Mouse (Mus musculus) kidney, postnatal 14 days (tissue): Measurements from ENCODE around the gene Tial1.
A peak's percentile ranks its signal among the peaks of the same experiment; 100 is the strongest.

ENCODE experiments used
- DNase-seq: peaks from one replicate; pipeline ENCODE4 v3.0.0; 2022; ENCODE audit warnings: mixed read lengths

Gene Tial1

DNA sequence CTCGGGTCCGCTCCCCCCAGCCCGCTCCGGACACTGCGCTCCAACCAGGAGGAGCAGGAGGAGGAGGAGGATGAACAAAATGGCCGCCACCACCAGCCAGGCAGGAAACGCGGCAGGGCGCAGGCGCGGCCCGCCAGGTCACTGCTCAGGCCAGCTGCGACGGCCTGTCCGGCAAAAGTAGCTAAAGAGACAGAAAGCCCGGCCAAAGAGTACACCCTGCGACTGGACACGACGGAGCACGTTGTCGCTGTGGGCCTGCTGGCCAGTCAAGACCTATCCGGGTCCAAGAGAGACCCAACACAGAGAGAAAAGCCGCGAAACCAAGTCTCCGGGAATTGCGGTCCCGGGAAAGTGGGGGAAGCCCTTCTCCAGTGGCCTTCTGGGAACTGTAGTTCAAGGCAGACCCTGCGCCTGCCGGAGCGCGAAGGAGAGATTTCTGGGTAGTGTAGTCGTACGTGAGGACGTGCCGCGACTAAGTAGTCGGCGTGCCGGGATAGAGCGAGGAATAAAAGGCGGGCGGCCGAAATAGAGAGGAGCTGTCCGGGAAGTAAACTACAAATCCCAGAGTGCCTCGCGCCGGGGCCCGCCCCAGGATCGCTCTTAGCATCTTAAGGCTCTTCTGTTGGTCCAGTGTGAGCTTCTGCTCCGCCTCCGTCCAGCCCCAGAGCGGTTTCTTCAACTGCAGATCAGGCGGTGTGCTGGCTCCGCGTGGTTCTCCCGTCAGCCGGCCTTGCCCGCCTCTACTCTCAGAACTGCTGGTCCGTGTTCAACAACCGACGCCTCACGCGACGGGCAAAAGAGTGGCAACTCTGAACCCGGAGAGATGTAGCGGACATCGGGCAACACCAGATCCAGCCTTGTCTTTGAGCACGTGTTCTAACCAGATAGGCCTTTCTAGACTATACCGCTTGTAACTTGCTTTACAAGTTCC lies at the start of gene Tial1:
Tial1 (minus strand) TSS at position 433 of the 931 bp plus-strand sequence.
- DNase-seq = peak; percentile 99

DNA sequence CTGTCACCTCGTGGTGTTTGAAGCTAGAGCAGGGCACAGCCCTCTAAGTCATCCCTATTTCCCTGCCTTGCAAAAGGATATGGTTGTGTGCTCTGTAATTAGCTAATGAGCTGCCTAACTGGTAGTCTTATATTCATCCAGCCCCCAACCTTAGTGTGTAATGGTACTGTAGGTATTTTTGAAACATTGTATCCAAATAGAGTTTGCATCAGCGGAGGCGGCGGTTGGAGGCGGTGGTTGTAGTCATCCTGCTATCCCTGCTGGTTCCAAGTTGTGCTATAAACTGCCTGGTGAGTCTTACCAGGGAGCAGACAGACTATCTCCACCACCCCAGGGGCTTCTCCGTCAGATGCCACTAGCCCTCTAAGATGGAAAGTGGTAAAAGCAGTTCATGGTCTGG lies 42.6 kb upstream of the Tial1 start:
- DNase-seq = no peak

DNA sequence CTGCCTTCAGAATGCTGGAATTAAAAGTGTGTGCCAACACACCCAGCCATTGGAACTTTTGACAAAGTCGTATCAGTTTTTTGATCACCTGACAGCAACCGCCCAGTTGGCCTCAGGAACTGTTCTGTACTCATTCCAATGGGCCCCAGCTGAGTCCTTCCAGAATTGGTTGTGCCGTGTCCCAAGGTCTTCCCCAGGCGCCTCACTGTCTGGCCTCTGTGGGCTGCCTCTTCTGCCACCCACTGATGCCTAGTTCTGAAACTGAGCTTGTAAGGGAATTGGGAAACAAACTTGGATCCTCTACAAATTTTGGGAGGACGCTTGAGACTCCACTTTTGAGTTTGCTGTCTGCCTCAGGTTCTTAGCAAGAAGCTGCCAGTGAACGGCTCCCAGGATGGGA lies 38.3 kb upstream of the Tial1 start:
- DNase-seq = no peak

DNA sequence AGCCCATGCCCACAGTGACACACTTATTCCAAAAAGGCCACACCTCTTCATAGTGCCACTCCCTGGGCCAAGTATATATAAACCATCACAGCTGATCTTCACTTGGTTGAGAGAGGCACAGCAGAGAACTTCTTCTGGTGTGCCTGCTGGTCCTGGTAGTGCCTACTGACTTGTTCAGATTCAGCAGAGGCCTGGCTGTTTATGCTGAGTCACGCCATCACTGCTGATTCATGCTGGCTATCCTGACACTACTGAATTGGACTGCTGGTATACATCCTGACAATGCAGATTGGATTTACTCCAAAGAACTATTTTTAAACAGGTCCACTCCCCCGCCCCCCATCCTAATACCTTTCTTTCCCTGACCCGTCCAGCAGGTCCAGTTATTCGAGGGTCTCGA lies 33.0 kb upstream of the Tial1 start:
- no peak for DNase-seq

DNA sequence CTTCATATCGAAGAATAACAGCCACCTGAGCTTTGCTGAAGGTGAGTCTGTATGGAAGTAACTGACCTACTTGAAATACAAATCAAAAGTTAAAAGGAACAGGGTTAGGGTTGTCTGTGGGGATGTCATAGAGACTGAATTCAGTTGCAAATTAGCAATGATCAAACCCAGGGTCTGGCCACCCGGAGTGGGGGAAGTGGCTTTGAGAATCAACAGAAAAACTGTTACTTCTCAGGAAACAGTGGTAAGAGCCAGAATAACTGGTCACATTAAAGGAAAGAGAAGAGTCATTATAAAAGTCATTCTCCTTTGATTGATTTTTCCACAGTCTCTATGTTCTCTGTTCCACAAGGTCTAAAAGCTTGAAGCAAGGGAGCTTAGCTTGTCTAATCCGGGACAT lies 27.5 kb upstream of the Tial1 start:
- DNase-seq = no peak

DNA sequence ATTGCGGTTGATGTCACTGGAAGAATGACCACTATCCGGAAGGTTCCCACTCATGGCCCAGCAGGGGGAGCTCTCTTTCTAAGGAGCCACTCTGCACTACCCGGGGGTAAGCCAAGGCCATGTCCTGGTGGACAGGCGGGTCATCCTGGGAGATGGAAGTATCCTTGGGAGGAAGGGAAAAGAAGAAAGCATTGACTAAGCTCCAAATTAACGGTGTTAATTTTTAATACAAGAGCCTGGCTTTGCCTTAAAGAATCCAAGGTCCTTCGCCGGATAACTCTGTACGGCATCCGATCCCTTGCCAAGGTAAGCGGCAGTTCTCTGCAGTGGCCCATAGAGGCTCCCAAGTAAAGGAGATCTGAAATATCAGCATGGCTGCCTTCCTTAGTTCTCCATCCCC lies 12.8 kb upstream of the Tial1 start:
- peak; percentile 88 for DNase-seq

DNA sequence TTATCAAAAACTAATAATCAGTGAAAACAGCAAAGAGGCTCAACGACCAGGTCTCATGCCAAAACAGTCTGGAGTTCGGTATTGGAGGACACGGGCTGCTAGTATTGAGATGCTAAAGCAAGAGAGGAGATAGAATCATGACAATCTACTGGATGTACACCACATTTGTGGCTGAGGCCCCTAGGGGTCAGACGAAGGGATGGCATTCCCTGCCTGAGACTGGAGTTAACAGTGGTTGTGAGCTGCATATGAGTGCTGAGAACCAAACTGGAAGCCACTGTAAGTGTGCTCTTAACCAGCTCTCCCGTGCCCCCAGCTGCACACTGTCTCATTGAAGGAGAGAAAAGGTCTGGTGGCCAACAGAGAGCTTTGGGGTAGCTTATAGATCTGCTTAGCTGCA lies 889 bp upstream of the Tial1 start:
- DNase-seq = no peak

DNA sequence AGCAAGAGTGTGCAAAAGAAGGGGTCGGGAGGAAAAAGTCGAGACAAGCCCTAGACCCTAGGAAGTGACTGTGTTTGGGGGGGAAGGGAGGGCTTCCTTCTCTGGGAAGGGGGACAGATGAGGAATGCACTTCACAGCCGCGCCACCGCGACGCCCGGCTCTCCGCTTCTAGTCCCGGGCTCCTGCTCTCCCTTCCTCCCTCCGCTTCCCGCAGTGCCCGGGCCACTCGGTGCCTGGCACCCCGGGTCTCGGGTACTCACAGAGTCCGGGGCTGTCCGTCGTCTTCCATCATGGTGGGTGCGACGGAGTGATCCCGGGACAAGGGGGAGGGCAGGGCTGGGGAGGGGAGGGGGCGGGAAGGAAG lies 670 bp downstream of the Tial1 start:
- DNase-seq = no peak

DNA sequence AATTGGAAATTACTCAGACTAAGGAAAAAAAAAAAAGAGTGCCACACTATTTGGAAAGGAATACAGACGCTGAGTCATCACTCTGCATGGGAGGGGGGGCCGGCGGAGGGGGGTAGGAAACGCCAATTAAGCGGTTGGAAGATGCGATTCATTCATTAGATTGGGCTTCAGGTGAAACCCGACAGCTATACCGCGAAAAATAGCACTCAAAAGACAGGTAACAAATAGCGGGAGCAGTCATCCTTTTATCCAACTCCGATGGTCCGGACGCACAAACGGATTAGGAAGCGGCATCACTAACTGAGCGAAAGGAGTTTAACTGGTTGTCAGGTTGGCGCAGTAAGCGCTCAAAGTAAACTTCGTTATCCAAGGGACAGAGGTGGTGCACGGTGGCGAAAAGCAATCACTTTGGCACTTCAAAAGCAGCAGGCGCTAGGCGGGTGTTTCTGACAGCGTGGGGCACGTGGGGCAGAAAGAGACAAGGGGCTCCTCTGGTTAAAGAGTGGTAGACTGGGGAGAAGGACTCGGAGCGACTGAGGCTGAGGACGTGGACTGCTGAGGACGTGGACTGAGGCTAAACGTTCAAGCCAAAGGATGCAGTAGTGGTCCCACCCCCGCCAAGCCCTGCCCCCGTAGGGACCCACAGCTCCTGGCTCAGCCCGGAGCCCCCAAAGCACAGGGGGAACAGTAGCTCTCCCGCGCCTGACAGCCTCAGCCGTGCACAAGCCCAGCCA lies 1.2 kb downstream of the Tial1 start:
- DNase-seq = peak; percentile 35

DNA sequence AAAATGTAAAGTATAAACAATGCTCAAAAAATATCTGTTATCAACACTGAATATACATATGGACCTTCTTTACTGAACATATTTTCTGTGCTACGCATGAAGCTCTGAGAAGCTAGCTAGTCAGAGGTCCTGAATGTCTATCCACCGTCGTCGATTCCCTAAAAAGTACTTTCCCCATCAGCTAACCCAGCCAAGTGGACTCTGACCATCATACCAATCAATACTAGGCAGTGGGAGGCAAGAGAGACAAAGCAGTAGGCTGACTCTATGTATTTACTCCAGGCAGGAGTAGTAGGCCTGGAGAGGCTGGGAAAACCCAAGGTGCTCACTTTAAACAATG lies 1.8 kb downstream of the Tial1 start:
- DNase-seq = no peak

DNA sequence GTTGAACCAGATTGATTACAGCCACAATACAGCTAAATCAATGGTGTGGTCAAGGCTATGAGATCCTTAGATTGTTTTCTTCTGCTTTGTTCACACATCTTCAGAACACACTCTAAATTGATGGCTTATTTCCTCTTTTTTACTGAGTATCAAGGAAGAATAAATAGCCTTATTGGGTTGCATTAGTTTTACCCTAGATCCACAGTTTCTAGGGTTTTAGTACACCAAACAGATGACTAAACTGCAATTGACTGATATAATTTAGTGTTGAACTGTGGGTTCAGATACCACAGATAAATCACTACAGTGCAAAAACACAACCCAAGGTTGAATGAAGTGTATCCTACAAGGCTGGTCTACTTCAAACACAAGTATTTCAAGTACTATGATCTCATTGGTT lies 3.5 kb downstream of the Tial1 start:
- no peak for DNase-seq

DNA sequence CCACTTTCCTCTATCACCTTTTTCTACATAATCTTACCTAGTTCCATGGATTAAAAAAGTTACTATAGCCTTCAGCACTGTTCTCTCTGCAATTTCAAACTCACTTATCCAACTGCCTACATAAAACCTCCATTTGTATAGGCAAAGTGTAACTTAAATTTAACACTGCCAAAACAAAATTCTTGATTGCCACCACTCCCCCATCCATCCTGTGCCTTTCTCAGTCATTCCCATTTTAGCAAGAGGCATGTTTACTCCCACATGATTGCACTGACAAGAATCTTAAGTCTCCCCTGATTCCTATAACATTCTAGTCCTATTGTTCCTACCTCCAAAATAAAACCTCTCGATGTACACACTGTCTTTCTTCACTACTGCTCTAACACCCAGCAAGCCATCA lies 8.8 kb downstream of the Tial1 start:
- DNase-seq = no peak

DNA sequence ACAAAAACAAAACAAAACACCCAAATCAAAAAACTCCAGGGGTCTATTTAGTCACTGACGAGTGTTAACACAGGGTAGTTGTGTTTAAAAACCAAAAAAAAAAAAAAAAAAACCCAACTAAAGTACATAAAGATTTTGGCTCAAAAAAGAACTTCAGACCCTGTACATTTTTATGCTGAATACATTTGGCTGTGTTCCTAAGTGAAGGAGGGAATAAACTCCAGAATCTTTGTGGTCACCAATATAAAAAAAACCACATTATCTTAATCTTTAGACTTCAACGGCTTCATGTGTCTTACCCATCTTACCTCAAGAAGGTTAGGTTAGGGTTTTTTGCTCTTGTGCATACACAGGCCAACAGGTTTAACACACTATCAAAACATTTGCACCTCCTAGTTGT lies 20.9 kb downstream of the Tial1 start:
- DNase-seq = no peak

DNA sequence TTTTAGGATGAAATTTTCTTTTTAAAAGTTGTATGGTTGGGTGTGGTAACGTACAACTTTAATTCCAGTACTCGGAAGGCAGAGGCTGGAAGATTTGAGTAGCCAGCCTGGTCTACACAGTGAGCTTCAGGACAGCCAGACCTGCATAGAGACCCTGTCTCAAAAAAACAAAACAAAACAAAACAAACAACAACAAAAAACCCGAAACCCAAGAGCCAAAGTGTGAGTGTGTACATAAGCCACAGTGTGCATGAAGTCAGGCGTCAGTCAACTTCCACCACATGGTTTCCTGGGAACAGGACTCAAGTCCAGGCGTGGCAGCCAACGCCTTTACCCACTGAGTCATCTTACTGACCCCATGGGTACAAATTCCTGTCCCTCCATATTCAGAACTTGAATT lies 22.3 kb downstream of the Tial1 start:
- DNase-seq = no peak

DNA sequence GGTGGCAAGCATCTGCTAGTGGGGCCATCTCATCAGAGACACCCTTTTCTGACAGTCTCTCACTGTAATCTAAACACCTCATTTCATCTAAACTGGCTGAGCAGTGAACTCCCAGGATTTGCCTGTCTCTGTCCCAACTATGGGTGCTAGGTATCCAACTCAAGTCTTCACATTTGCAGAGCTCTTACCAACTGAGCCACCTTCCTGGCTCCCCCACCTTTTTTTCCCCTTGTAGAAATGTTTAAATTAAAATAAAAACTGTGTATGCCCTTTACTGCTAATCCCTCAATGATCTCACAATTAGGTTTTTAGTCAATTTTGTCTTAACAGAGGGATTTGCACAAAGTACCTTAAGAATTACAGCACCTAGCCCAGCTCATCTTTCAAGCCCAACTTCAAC lies 23.4 kb downstream of the Tial1 start:
- DNase-seq = no peak

DNA sequence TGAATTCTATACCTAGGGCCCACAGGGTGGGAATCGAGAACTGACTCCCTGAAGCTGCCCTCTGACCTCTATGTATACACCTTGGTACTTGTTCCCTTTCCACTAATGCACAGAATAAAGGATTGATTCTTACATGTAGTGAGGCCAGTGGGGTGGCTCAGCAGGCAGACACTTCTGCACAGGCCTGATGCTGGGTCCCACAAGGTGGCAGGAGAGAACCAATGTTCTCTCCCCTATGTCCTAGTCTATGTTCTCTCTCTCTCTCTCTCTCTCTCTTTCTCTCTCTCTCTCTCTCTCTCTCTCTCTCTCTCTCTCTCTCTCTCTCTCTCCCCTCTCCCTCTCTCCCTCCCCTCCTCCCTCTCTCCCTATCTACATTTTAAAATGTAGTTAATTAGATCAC lies 28.3 kb downstream of the Tial1 start:
- no peak for DNase-seq

DNA sequence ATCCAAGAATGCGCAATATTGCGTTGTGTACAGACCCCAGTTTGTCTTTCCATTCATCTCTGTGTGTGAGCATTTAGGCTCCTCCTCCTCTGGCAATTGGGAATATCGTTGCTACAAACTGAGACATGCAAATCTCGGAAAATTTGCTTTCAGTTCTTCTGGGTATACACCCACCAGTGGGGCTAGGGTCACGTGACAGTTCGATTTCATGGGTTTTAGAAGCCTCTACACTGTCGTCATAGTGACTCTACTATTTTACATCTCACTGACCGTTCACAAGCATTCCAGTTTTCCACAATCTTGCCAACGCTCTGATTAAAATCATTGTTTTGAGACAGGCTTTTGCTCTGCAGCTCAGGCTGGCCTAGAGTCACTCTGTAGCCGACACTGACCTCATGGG lies 28.9 kb downstream of the Tial1 start:
- no peak for DNase-seq

DNA sequence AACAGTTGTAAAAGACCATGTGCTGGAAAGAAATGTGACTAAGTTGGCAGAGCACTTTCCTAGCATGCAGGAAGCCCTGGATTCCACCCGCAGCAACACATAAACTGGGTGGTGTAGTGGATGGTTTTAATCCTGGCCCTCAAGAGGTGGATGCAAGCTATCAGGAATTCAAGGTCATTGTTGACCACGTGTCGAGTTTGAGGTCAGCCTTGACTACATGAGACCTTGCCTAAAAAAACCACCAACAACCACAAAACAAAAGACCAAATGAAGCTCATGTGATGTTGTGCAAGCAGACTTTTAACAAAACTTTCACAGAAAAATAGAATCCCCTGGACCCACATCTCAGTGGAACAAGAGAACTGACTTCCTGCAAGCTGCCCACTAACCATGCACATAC lies 39.0 kb downstream of the Tial1 start:
- DNase-seq = no peak

DNA sequence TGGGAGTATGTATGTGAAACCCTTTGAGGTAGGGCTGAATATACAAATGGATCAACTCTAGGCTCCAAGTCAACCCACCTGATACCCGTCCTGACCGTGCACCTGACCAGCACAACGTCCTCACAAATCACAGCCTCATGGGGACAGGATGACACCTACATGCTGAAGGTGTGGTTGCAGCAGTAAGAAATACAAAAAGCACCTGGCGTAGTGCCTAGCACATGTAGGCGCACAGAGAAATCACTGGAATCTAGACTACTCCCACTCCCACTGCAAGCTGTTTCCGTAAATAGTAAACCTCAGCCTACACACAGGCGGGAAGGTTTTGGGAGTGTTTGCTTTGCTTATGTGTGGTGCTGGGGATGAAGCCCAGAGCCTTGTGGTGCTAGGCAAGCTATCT lies 39.8 kb downstream of the Tial1 start:
- no peak for DNase-seq

DNA sequence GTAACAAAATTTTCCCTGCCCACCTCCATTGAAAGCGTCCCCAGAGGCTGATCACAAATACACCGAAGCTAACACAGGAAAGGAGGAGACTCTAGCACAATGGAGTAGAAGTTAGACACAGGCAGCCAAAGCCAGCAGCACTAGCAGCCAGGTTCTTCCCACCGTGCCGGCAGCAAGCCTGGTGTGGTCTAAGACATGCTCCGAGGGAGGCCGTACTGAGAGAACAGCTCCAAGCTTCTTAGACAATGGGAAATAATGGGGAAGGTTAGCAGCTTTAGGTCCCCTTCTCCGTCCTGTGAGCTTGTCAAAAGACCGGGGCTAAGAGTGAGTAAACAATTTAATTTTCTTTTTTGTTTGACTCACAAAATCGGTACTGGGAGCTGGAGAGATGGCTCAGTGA lies 41.8 kb downstream of the Tial1 start:
- DNase-seq = no peak

DNA sequence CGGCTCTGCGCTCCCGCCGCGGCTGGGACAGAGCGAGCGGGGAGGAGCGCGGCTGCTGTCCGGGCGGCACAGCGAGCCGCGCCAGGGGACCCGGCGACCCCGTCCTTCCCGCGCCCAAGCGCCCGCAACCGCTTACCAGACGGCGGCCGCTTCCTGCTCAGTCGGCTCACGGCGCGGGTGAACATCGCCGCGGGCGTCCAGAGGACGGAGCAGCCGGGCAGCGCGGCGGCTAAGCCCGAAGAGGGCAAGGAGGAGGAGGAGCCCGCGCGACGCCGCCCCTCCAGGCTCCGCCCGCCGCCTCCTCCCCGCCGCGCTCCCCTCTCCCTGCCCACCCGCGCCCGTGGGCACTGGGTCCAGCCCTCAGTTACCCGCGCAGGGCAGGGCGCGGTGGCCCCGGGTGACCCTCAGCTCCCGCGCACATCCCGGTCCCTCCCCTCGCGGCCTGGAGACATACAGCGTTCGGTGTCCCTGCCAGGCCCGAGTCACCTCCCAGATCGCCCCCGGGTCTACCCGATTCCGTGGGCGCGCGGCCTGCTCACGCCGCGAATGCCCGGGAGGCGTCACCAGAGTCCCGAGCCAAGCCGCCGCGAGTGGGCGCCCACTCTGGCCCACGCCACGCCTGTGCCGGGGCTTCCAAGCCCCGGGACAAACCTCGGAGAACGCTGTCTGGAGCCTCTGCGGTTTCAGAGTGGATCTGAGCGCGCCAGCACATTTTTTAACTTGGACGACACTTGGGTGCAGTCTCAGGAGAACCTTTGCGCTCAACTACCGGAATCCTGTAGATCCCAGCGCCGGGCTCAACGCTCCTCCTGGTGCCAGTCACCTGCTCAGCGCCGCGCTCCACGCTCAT lies 43.4 kb downstream of the Tial1 start, which contains the start of gene Rgs10:
Rgs10 (minus strand) TSS at position 829 of the 850 bp plus-strand sequence.
- peak; percentile 73 for DNase-seq

DNA sequence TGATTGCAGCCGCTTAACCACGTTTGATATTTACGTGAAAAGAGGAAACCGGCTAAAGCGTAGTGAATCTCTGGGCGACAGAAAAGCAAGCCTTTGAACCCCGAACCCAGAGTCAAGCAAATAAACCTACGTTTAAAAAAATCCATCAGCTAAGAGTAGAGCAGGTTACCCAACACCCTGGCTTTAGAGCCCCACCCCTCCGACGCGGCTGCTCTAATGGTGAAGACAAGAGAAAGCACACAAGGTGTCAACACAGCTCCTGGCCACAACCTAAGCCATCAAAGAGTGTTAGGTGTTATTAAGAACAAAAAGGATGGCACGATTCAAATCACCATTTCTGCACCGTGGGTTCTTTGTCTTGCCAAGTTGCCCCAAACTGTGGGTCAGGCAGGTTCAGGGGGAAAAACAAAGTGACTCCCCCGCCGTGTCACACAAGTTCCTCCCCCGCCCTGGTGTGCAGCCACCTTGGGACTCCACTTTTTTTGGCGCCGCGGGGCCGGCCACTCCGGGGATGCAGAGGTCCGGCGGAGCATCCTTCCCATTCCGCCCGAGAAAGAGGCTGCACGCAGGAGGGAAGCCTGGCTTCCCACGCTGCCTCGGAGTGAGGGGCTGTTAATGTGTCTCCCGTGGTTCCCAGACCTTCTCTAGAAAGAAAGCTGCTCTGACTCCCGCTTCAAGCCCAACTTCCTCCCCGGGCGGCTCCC lies 44.1 kb downstream of the Tial1 start:
- DNase-seq = no peak

DNA sequence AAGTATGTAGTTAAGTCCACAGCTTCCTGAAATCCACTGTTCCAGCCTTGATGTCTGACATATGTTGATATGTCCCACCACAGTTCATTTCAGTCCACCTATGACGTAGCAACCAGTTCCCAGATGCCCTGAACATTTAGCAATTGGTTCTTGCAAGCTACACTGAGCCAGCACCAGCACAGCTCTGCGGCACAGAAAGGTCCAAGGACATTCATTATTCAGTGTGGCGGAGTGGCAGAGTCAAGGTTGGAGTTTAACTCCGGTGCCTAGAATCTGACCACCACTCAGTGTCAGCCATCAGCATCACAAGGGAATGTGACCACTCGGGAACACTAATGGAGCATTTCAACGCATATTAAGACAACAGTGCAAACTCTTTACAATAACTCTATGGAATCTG lies 44.9 kb downstream of the Tial1 start:
- DNase-seq = no peak
